Mouse (Mus musculus): ENCODE measurements at regions not wholly inside any gene's neighbourhood (a gene's known extent, or its start where the extent isn't known, plus 50 kb on each side); places are given as distances from the start of the nearest gene placed in this dataset.
A peak's percentile ranks its signal among the peaks of the same experiment; 100 is the strongest.

- DNase-seq (ENCODE audit: low spot score in 2 of 2), result no peak
These were observed 750.5 kb upstream of the Gcfc2 start for GRCm38 (mm10) chr6:81173018-81173417.

GRCm38 (mm10) chr6:81190218-81190617 lies 733.3 kb upstream of the Gcfc2 start:
- DNase-seq (ENCODE audit: low spot score in 2 of 2), result no peak

- no peak for DNase-seq (ENCODE audit: low spot score in 2 of 2)
These were observed 712.9 kb upstream of the Gcfc2 start for GRCm38 (mm10) chr6:81210521-81210920.

GRCm38 (mm10) chr6:81230747-81231146 lies 692.7 kb upstream of the Gcfc2 start:
- DNase-seq (ENCODE audit: low spot score in 2 of 2), result no peak

- DNase-seq (ENCODE audit: low spot score in 2 of 2), result peak in 1 of 2 experiments; percentile 10
These were observed 663.6 kb upstream of the Gcfc2 start for GRCm38 (mm10) chr6:81259878-81260277.

Measured in frontal cortex, postnatal 10 days (tissue).